22 mouse cellular contexts compared by ENCODE assay signal in the genomic region with DNA sequence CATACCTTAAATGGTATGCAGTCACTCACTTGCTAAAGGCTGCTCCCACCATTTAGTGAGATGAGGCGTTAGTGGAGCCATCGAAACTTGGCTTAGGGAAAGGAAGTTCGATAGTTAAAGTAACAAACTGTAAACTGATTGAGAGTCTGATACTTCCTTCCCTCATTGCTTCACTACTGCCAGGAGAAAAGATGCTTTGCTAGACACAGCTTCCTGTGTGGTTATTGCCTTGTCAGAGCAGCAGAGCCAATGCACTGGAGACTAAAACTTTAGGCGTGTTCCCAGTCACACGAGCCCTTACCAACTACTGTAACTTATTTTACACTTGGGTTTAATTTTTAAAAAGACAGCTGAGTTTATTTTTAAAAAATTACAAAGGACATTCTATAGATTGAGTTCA.
"Had no signal": no experiment of that assay in that cellular context is flagged by ENCODE, and none has a peak within 500 bp of the region (broad histone marks: within the 10 kb centered on the region; RNA-seq: fewer than 3 reads in every experiment).

No protein-coding gene starts in this region.

- H3K4me2 ChIP-seq: liver, embryonic 13.5 days; midbrain, embryonic 13.5 days; neural tube, embryonic 12.5 days; neural tube, embryonic 15.5 days; stomach, embryonic 15.5 days had no signal

- H3K9me3 ChIP-seq: liver, embryonic 13.5 days; megakaryocyte, embryonic 14.5 days; midbrain, embryonic 10.5 days; midbrain, embryonic 13.5 days; neural tube, embryonic 12.5 days; neural tube, embryonic 15.5 days; stomach, embryonic 15.5 days had no signal

- H3K4me3 ChIP-seq: layer of hippocampus, adult 2 months; left cerebral cortex, adult 2 months; liver, embryonic 13.5 days; megakaryocyte, embryonic 14.5 days; midbrain, embryonic 10.5 days; midbrain, embryonic 13.5 days; neural tube, embryonic 12.5 days; neural tube, embryonic 15.5 days; stomach, embryonic 15.5 days had no signal

- H3K27me3 ChIP-seq: liver, embryonic 13.5 days; megakaryocyte, embryonic 14.5 days; midbrain, embryonic 13.5 days; neural tube, embryonic 12.5 days; neural tube, embryonic 15.5 days; stomach, embryonic 15.5 days had no signal

- DNase-seq: kidney, adult 9 months; kidney, postnatal 25 days; layer of hippocampus, postnatal 36 days; liver, embryonic 13.5 days; lung, adult 2 months; lung, postnatal 14 days; lung, postnatal 4 days; right cerebral cortex, adult 18-20 months; right cerebral cortex, postnatal 14 days; spleen, adult 18-20 months; thymus, postnatal 14 days; thymus, postnatal 4 days had no signal

- ATAC-seq: midbrain, embryonic 13.5 days; midbrain, embryonic 16.5 days had no signal

- H3K27ac ChIP-seq: kidney, postnatal 0 days; layer of hippocampus, adult 2 months; left cerebral cortex, adult 2 months; liver, embryonic 13.5 days; midbrain, embryonic 10.5 days; midbrain, embryonic 13.5 days; neural tube, embryonic 12.5 days; neural tube, embryonic 15.5 days; stomach, embryonic 15.5 days had no signal

- H3K36me3 ChIP-seq: liver, embryonic 13.5 days; midbrain, embryonic 10.5 days; midbrain, embryonic 13.5 days; neural tube, embryonic 12.5 days; neural tube, embryonic 15.5 days; stomach, embryonic 15.5 days had no signal

- H3K9ac ChIP-seq: liver, embryonic 13.5 days; midbrain, embryonic 13.5 days; neural tube, embryonic 12.5 days; neural tube, embryonic 15.5 days; stomach, embryonic 15.5 days had no signal

- H3K4me1 ChIP-seq: liver, embryonic 13.5 days; midbrain, embryonic 10.5 days; midbrain, embryonic 13.5 days; neural tube, embryonic 12.5 days; neural tube, embryonic 15.5 days; stomach, embryonic 15.5 days had no signal
